Mouse (Mus musculus): ENCODE data around the gene Ddx10. TPM values are rescaled to one million over a fixed set of nuclear protein-coding genes. Genes with fewer than 3 reads are reported as not detected.
"Not testable (repeated sequence)": the region's sequence is repeated elsewhere in the genome, so short reads cannot be mapped to it uniquely, and the experiment has no call there.

Ddx10 gene
- polyA plus RNA-seq, 1 experiment from 2014 or later = 32.2 TPM

- Histone ChIP-seq H3K9ac (ENCODE audit: low read length) (peak overlapping the region; percentile 65), H3K27ac (ENCODE audit: low read depth, low read length) (no peak overlapping the region), H3K4me3 (ENCODE audit: low read depth, low read length) (peak overlapping the region; percentile 85), H3K4me1 (replicated peaks; ENCODE audit: control insufficient read depth, insufficient read depth, low read length) (peaks cover 3% of the 10 kb centered on the region; the same call in 1 of the 2 replicates), H3K4me2 (ENCODE audit: low read depth, low read length, severe bottlenecking) (peak overlapping the region; percentile 87), H3K9me3 (ENCODE audit: control insufficient read depth, low read length) (no peaks in the 10 kb centered on the region), H3K27me3 (ENCODE audit: control insufficient read depth, insufficient read depth, low read length) (no peaks in the 10 kb centered on the region), H3K36me3 (ENCODE audit: control insufficient read depth, insufficient read depth, low read length) (no peaks in the 10 kb centered on the region)
- peak; percentile 59 for ATAC-seq (replicated peaks; ENCODE audit: low FRiP score)
- WGBS = under 1% methylated on average over 23 of the region's 23 CpGs
- no peak for DNase-seq (ENCODE audit: low spot score)
Observed at GRCm38 (mm10) chr9:53247516-53247915, 337 bp downstream of the Ddx10 start.

GRCm38 (mm10) chr9:53218181-53218580, 29.7 kb downstream of the Ddx10 start:
- WGBS = 89% methylated on average over 2 of the region's 2 CpGs
- DNase-seq (ENCODE audit: low spot score) = no peak
- H3K4me2 ChIP-seq (ENCODE audit: low read depth, low read length, severe bottlenecking) = no peak overlapping the region
- no peaks in the 10 kb centered on the region for H3K9me3 ChIP-seq (ENCODE audit: control insufficient read depth, low read length)
- no peak overlapping the region for H3K4me3 ChIP-seq (ENCODE audit: low read depth, low read length)
- no peaks in the 10 kb centered on the region for H3K36me3 ChIP-seq (ENCODE audit: control insufficient read depth, insufficient read depth, low read length)
- ATAC-seq (replicated peaks; ENCODE audit: low FRiP score) = no peak
- H3K27ac ChIP-seq (ENCODE audit: low read depth, low read length) = no peak overlapping the region
- no peaks in the 10 kb centered on the region for H3K27me3 ChIP-seq (ENCODE audit: control insufficient read depth, insufficient read depth, low read length)
- H3K9ac ChIP-seq (ENCODE audit: low read length) = no peak overlapping the region
- H3K4me1 ChIP-seq (replicated peaks; ENCODE audit: control insufficient read depth, insufficient read depth, low read length) = no peaks in the 10 kb centered on the region

GRCm38 (mm10) chr9:53208283-53208682, 39.6 kb downstream of the Ddx10 start:
- Histone ChIP-seq H3K4me1 (replicated peaks; ENCODE audit: control insufficient read depth, insufficient read depth, low read length) (no peaks in the 10 kb centered on the region), H3K4me2 (ENCODE audit: low read depth, low read length, severe bottlenecking) (no peak overlapping the region), H3K36me3 (ENCODE audit: control insufficient read depth, insufficient read depth, low read length) (no peaks in the 10 kb centered on the region), H3K9ac (ENCODE audit: low read length) (no peak overlapping the region), H3K9me3 (ENCODE audit: control insufficient read depth, low read length) (no peaks in the 10 kb centered on the region), H3K4me3 (ENCODE audit: low read depth, low read length) (no peak overlapping the region), H3K27me3 (ENCODE audit: control insufficient read depth, insufficient read depth, low read length) (no peaks in the 10 kb centered on the region), H3K27ac (ENCODE audit: low read depth, low read length) (no peak overlapping the region)
- WGBS = 77% methylated on average over 4 of the region's 4 CpGs
- ATAC-seq (replicated peaks; ENCODE audit: low FRiP score) = no peak
- DNase-seq (ENCODE audit: low spot score) = no peak

GRCm38 (mm10) chr9:53174590-53174989, 73.3 kb downstream of the Ddx10 start:
- 95% methylated on average over 2 of the region's 2 CpGs for WGBS

GRCm38 (mm10) chr9:53173258-53173657, 74.6 kb downstream of the Ddx10 start:
- ATAC-seq (replicated peaks; ENCODE audit: low FRiP score) = no peak
- 71% methylated on average over 2 of the region's 2 CpGs for WGBS
- DNase-seq (ENCODE audit: low spot score) = no peak

More at GRCm38 (mm10) chr9:53174590-53174989, 73.3 kb downstream of the Ddx10 start:
- no peak overlapping the region for H3K9ac ChIP-seq (ENCODE audit: low read length)
- no peaks in the 10 kb centered on the region for H3K36me3 ChIP-seq (ENCODE audit: control insufficient read depth, insufficient read depth, low read length)
- no peaks in the 10 kb centered on the region for H3K4me1 ChIP-seq (replicated peaks; ENCODE audit: control insufficient read depth, insufficient read depth, low read length)
- DNase-seq (ENCODE audit: low spot score) = no peak
- no peak overlapping the region for H3K4me3 ChIP-seq (ENCODE audit: low read depth, low read length)
- no peaks in the 10 kb centered on the region for H3K27me3 ChIP-seq (ENCODE audit: control insufficient read depth, insufficient read depth, low read length)
- H3K27ac ChIP-seq (ENCODE audit: low read depth, low read length) = no peak overlapping the region
- H3K9me3 ChIP-seq (ENCODE audit: control insufficient read depth, low read length) = no peaks in the 10 kb centered on the region
- no peak overlapping the region for H3K4me2 ChIP-seq (ENCODE audit: low read depth, low read length, severe bottlenecking)
- ATAC-seq (replicated peaks; ENCODE audit: low FRiP score) = no peak

GRCm38 (mm10) chr9:53144266-53144665, 103.6 kb downstream of the Ddx10 start:
- H3K4me3 ChIP-seq (ENCODE audit: low read depth, low read length) = no peak overlapping the region
- H3K9ac ChIP-seq (ENCODE audit: low read length) = no peak overlapping the region
- no peaks in the 10 kb centered on the region for H3K4me1 ChIP-seq (replicated peaks; ENCODE audit: control insufficient read depth, insufficient read depth, low read length)
- no peak overlapping the region for H3K27ac ChIP-seq (ENCODE audit: low read depth, low read length)
- no peaks in the 10 kb centered on the region for H3K9me3 ChIP-seq (ENCODE audit: control insufficient read depth, low read length)
- 41% methylated on average over 4 of the region's 4 CpGs for WGBS
- ATAC-seq (replicated peaks; ENCODE audit: low FRiP score) (peak; percentile 39; the same call in 1 of the 2 replicates), DNase-seq (ENCODE audit: low spot score) (peak; percentile 56)
- no peak overlapping the region for H3K4me2 ChIP-seq (ENCODE audit: low read depth, low read length, severe bottlenecking)
- H3K36me3 ChIP-seq (ENCODE audit: control insufficient read depth, insufficient read depth, low read length) = no peaks in the 10 kb centered on the region
- no peaks in the 10 kb centered on the region for H3K27me3 ChIP-seq (ENCODE audit: control insufficient read depth, insufficient read depth, low read length)

More at GRCm38 (mm10) chr9:53173258-53173657, 74.6 kb downstream of the Ddx10 start:
- Histone ChIP-seq H3K36me3 (ENCODE audit: control insufficient read depth, insufficient read depth, low read length) (no peaks in the 10 kb centered on the region), H3K27ac (ENCODE audit: low read depth, low read length) (no peak overlapping the region), H3K4me2 (ENCODE audit: low read depth, low read length, severe bottlenecking) (no peak overlapping the region), H3K27me3 (ENCODE audit: control insufficient read depth, insufficient read depth, low read length) (no peaks in the 10 kb centered on the region), H3K4me1 (replicated peaks; ENCODE audit: control insufficient read depth, insufficient read depth, low read length) (no peaks in the 10 kb centered on the region), H3K4me3 (ENCODE audit: low read depth, low read length) (no peak overlapping the region), H3K9ac (ENCODE audit: low read length) (no peak overlapping the region), H3K9me3 (ENCODE audit: control insufficient read depth, low read length) (no peaks in the 10 kb centered on the region)

- DNase-seq (ENCODE audit: low spot score) (no peak), ATAC-seq (replicated peaks; ENCODE audit: low FRiP score) (no peak)
- 89% methylated on average over 2 of the region's 2 CpGs for WGBS
- Histone ChIP-seq H3K4me3 (ENCODE audit: low read depth, low read length) (no peak overlapping the region), H3K36me3 (ENCODE audit: control insufficient read depth, insufficient read depth, low read length) (no peaks in the 10 kb centered on the region), H3K27me3 (ENCODE audit: control insufficient read depth, insufficient read depth, low read length) (no peaks in the 10 kb centered on the region), H3K9ac (ENCODE audit: low read length) (no peak overlapping the region), H3K4me2 (ENCODE audit: low read depth, low read length, severe bottlenecking) (no peak overlapping the region), H3K4me1 (replicated peaks; ENCODE audit: control insufficient read depth, insufficient read depth, low read length) (no peaks in the 10 kb centered on the region), H3K27ac (ENCODE audit: low read depth, low read length) (no peak overlapping the region), H3K9me3 (ENCODE audit: control insufficient read depth, low read length) (no peaks in the 10 kb centered on the region)
Observed at GRCm38 (mm10) chr9:53143508-53143907, 104.3 kb downstream of the Ddx10 start.

GRCm38 (mm10) chr9:53142424-53142823, 105.4 kb downstream of the Ddx10 start:
- 89% methylated on average over 1 of the region's 1 CpGs for WGBS
- H3K27ac ChIP-seq (ENCODE audit: low read depth, low read length); H3K4me1 ChIP-seq (replicated peaks; ENCODE audit: control insufficient read depth, insufficient read depth, low read length); ATAC-seq (replicated peaks; ENCODE audit: low FRiP score); DNase-seq (ENCODE audit: low spot score); H3K36me3 ChIP-seq (ENCODE audit: control insufficient read depth, insufficient read depth, low read length); H3K4me3 ChIP-seq (ENCODE audit: low read depth, low read length); H3K4me2 ChIP-seq (ENCODE audit: low read depth, low read length, severe bottlenecking); H3K9ac ChIP-seq (ENCODE audit: low read length); H3K27me3 ChIP-seq (ENCODE audit: control insufficient read depth, insufficient read depth, low read length); H3K9me3 ChIP-seq (ENCODE audit: control insufficient read depth, low read length): not testable (repeated sequence)

- WGBS = 90% methylated on average over 8 of the region's 8 CpGs
Observed at GRCm38 (mm10) chr9:53140610-53141165, 107.2 kb downstream of the Ddx10 start.

More at GRCm38 (mm10) chr9:53140610-53141165, 107.2 kb downstream of the Ddx10 start:
- ATAC-seq (replicated peaks; ENCODE audit: low FRiP score) (no peak), DNase-seq (ENCODE audit: low spot score) (no peak)
- H3K4me2 ChIP-seq (ENCODE audit: low read depth, low read length, severe bottlenecking) = no peak overlapping the region
- no peaks in the 10 kb centered on the region for H3K9me3 ChIP-seq (ENCODE audit: control insufficient read depth, low read length)
- H3K27me3 ChIP-seq (ENCODE audit: control insufficient read depth, insufficient read depth, low read length) = no peaks in the 10 kb centered on the region
- H3K27ac ChIP-seq (ENCODE audit: low read depth, low read length) = no peak overlapping the region
- H3K4me3 ChIP-seq (ENCODE audit: low read depth, low read length) = no peak overlapping the region
- no peak overlapping the region for H3K9ac ChIP-seq (ENCODE audit: low read length)
- H3K4me1 ChIP-seq (replicated peaks; ENCODE audit: control insufficient read depth, insufficient read depth, low read length) = no peaks in the 10 kb centered on the region
- no peaks in the 10 kb centered on the region for H3K36me3 ChIP-seq (ENCODE audit: control insufficient read depth, insufficient read depth, low read length)

Data from forebrain, embryonic 11.5 days (tissue).